Mouse (Mus musculus) lung, postnatal 0 days (tissue): ENCODE measurements around the gene Ly86.

Source experiments
- CTCF ChIP-seq: IDR thresholded peaks from 2 replicates; pipeline ENCODE4 v1.5.1; 2016; ENCODE audit warnings: antibody characterized with exemption, mild to moderate bottlenecking
- EP300 ChIP-seq: IDR thresholded peaks from 2 replicates; pipeline ENCODE4 v1.6.1; 2016; ENCODE audit warnings: antibody characterized with exemption, mild to moderate bottlenecking, control low read depth

GRCm38 (mm10) chr13:37429661-37430271 is 84.8 kb downstream of the Ly86 start:
- TF ChIP-seq CTCF (no peak), EP300 (no peak)
